17 mouse cellular contexts compared by ENCODE assay signal in genomic region chr17:48583401-48583800, GRCm38 (mm10).
DNase-seq lines count a peak whose midpoint lies in the region.
"Had no signal": no experiment of that assay in that cellular context is flagged by ENCODE, and none has a peak within 500 bp of the region (broad histone marks: within the 10 kb centered on the region; RNA-seq: fewer than 3 reads in every experiment).

No protein-coding gene starts in this region.

- DNase-seq in adrenal gland, postnatal 14 days: peak; percentile 26
- no peak for DNase-seq in adrenal gland, postnatal 4 days (ENCODE audit: low spot score in 2 of 2)
- peak; percentile 41 for DNase-seq in cerebellum, adult 11 months
- peak; percentile 69 for DNase-seq in cerebellum, adult 9-10 months
- peak; percentile 44 to 45 for DNase-seq in cerebellum, postnatal 36 days
- DNase-seq in gastrocnemius, adult 8-10 months (ENCODE audit: low spot score in 2 of 2): no peak
- DNase-seq in frontal cortex, postnatal 36 days (ENCODE audit: low spot score in 2 of 2): no peak
- DNase-seq: adrenal gland, postnatal 25 days; embryo, embryonic 11 days; gastrocnemius, adult 2 months; heart, postnatal 14 days; kidney, adult 2 months; kidney, postnatal 36 days; liver, embryonic 13.5 days; lung, adult 18-20 months; lung, postnatal 4 days; right cerebral cortex, postnatal 4 days had no signal

Comparison
In these comparisons a context has a peak if more than half of its experiments do, and no peak if none do; other contexts are left out.
1. DNase-seq: peak in adrenal gland, postnatal 14 days (single experiment), cerebellum, adult 11 months (single experiment), cerebellum, adult 9-10 months (single experiment) and cerebellum, postnatal 36 days (2 of 2); none in adrenal gland, postnatal 4 days (0 of 2), gastrocnemius, adult 8-10 months (0 of 2) and frontal cortex, postnatal 36 days (0 of 2).